Mouse (Mus musculus): ENCODE data around the gene Nr1h3. TPM values are rescaled to one million over a fixed set of nuclear protein-coding genes. Genes with fewer than 3 reads are reported as not detected.

Nr1h3 gene
- total RNA-seq, 2 experiments from 2014 or later, result 3.4 to 7.1 TPM

- no peak for TF ChIP-seq CTCF (IDR thresholded peaks at IDR 0.05)
- DNase-seq (ENCODE audit: extremely low spot score in 1 of 2, low spot score in 2 of 2), result no peak
- intact Hi-C loops (cut with DNase I), result no loop called here
- Histone ChIP-seq H3K27ac (no peak overlapping the region), H3K4me3 (no peak overlapping the region)
Observed at GRCm38 (mm10) chr2:91163532-91163931, 39.1 kb downstream of the Nr1h3 start.

- intact Hi-C loops (cut with DNase I), result no loop called here
- DNase-seq (ENCODE audit: extremely low spot score in 1 of 2, low spot score in 2 of 2), result no peak
- no peak overlapping the region for H3K4me3 ChIP-seq
- no peak for TF ChIP-seq CTCF (IDR thresholded peaks at IDR 0.05)
- no peak overlapping the region for H3K27ac ChIP-seq
Observed at GRCm38 (mm10) chr2:91162952-91163351, 39.7 kb downstream of the Nr1h3 start.

- intact Hi-C loops (cut with DNase I), result no loop called here
- no peak for DNase-seq (ENCODE audit: extremely low spot score in 1 of 2, low spot score in 2 of 2)
- H3K4me3 ChIP-seq, result no peak overlapping the region
- H3K27ac ChIP-seq, result no peak overlapping the region
- no peak for TF ChIP-seq CTCF (IDR thresholded peaks at IDR 0.05)
Observed at GRCm38 (mm10) chr2:91160591-91160990, 42.0 kb downstream of the Nr1h3 start.

- no peak for TF ChIP-seq CTCF (IDR thresholded peaks at IDR 0.05)
- intact Hi-C loops (cut with DNase I), result loop anchor here (2.0 kb wide), 1 partner anchor 14 kb away; no protein-coding TSS in a partner anchor
- DNase-seq (ENCODE audit: extremely low spot score in 1 of 2, low spot score in 2 of 2), result no peak
- Histone ChIP-seq H3K4me3 (no peak overlapping the region), H3K27ac (no peak overlapping the region)
Observed at GRCm38 (mm10) chr2:91157002-91157752, 45.5 kb downstream of the Nr1h3 start.

- intact Hi-C loops (cut with DNase I), result no loop called here
- Histone ChIP-seq H3K4me3 (no peak overlapping the region), H3K27ac (no peak overlapping the region)
- DNase-seq (ENCODE audit: extremely low spot score in 1 of 2, low spot score in 2 of 2), result no peak
- no peak for TF ChIP-seq CTCF (IDR thresholded peaks at IDR 0.05)
Observed at GRCm38 (mm10) chr2:91154091-91154490, 48.5 kb downstream of the Nr1h3 start.

- no peak for DNase-seq (ENCODE audit: extremely low spot score in 1 of 2, low spot score in 2 of 2)
- no peak overlapping the region for H3K27ac ChIP-seq
- intact Hi-C loops (cut with DNase I), result no loop called here
- no peak for TF ChIP-seq CTCF (IDR thresholded peaks at IDR 0.05)
- no peak overlapping the region for H3K4me3 ChIP-seq
Observed at GRCm38 (mm10) chr2:91152885-91153377, 49.7 kb downstream of the Nr1h3 start.

- intact Hi-C loops (cut with DNase I), result no loop called here
- DNase-seq (ENCODE audit: extremely low spot score in 1 of 2, low spot score in 2 of 2), result no peak
- H3K27ac ChIP-seq, result no peak overlapping the region
- TF ChIP-seq CTCF (IDR thresholded peaks at IDR 0.05), result no peak
- no peak overlapping the region for H3K4me3 ChIP-seq
Observed at GRCm38 (mm10) chr2:91151331-91151730, 51.3 kb downstream of the Nr1h3 start.

- no peak for TF ChIP-seq CTCF (IDR thresholded peaks at IDR 0.05)
- Histone ChIP-seq H3K27ac (no peak overlapping the region), H3K4me3 (no peak overlapping the region)
- DNase-seq (ENCODE audit: extremely low spot score in 1 of 2, low spot score in 2 of 2), result no peak
- intact Hi-C loops (cut with DNase I), result no loop called here
Observed at GRCm38 (mm10) chr2:91148101-91148500, 54.5 kb downstream of the Nr1h3 start.

GRCm38 (mm10) chr2:91143401-91143800, 59.2 kb downstream of the Nr1h3 start:
- intact Hi-C loops (cut with DNase I), result no loop called here
- no peak overlapping the region for H3K27ac ChIP-seq
- TF ChIP-seq CTCF (IDR thresholded peaks at IDR 0.05), result no peak; the same call in 1 of the 2 replicates

GRCm38 (mm10) chr2:91142920-91143319, 59.7 kb downstream of the Nr1h3 start:
- no peak for TF ChIP-seq CTCF (IDR thresholded peaks at IDR 0.05)
- intact Hi-C loops (cut with DNase I), result no loop called here
- Histone ChIP-seq H3K27ac (no peak overlapping the region), H3K4me3 (no peak overlapping the region)
- no peak for DNase-seq (ENCODE audit: extremely low spot score in 1 of 2, low spot score in 2 of 2)

More at GRCm38 (mm10) chr2:91143401-91143800, 59.2 kb downstream of the Nr1h3 start:
- no peak for DNase-seq (ENCODE audit: extremely low spot score in 1 of 2, low spot score in 2 of 2)
- no peak overlapping the region for H3K4me3 ChIP-seq

- H3K4me3 ChIP-seq, result no peak overlapping the region
- no peak overlapping the region for H3K27ac ChIP-seq
- intact Hi-C loops (cut with DNase I), result no loop called here
- no peak for TF ChIP-seq CTCF (IDR thresholded peaks at IDR 0.05)
- DNase-seq (ENCODE audit: extremely low spot score in 1 of 2, low spot score in 2 of 2), result no peak
Observed at GRCm38 (mm10) chr2:91139764-91140163, 62.9 kb downstream of the Nr1h3 start.

GRCm38 (mm10) chr2:91139311-91139710, 63.3 kb downstream of the Nr1h3 start:
- no peak overlapping the region for H3K4me3 ChIP-seq
- no peak overlapping the region for H3K27ac ChIP-seq
- TF ChIP-seq CTCF (IDR thresholded peaks at IDR 0.05), result no peak
- intact Hi-C loops (cut with DNase I), result no loop called here
- no peak for DNase-seq (ENCODE audit: extremely low spot score in 1 of 2, low spot score in 2 of 2)

- no peak overlapping the region for H3K27ac ChIP-seq
Observed at GRCm38 (mm10) chr2:91137481-91137880, 65.2 kb downstream of the Nr1h3 start.

More at GRCm38 (mm10) chr2:91137481-91137880, 65.2 kb downstream of the Nr1h3 start:
- no peak for DNase-seq (ENCODE audit: extremely low spot score in 1 of 2, low spot score in 2 of 2)
- no peak overlapping the region for H3K4me3 ChIP-seq
- intact Hi-C loops (cut with DNase I), result no loop called here
- TF ChIP-seq CTCF (IDR thresholded peaks at IDR 0.05), result no peak

Measured in left cerebral cortex, adult 2 months (tissue).